Comparison of ENCODE assay signal across 20 mouse cellular contexts in the genomic region with DNA sequence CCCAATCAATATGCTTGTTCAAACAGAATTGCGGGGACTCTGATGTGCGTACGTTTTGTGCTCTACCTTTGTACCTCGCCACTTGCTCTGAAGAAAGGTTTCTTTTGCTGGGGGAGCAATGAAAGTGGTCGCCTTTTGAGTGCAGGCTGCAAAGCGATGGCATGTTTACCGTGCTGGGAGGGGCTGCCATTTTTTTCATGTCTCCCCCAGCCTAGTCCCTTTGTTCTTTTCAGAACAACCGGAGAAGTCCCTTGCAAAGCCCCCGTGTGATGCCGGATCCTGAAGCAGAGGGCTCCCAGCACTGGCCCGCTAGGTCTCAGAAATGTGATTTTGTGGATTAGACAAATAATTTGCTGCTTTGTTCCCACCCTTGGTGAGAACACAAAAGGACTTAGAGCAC. TPM values are rescaled to one million over a fixed set of nuclear protein-coding genes. Genes with fewer than 3 reads are reported as not detected.
DNase-seq lines count a peak whose midpoint lies in the region; ATAC-seq lines count a peak whose summit lies in the region.
"Had no signal": no experiment of that assay in that cellular context is flagged by ENCODE, and none has a peak within 500 bp of the region (broad histone marks: within the 10 kb centered on the region; RNA-seq: fewer than 3 reads in every experiment).

No protein-coding gene starts in this region.

- H3K27ac ChIP-seq in forebrain, embryonic 11.5 days (ENCODE audit: low read depth, low read length) = peak overlapping the region; percentile 54
- no peak overlapping the region for H3K27ac ChIP-seq in forebrain, embryonic 15.5 days (replicated peaks)
- no peak overlapping the region for H3K27ac ChIP-seq in liver, embryonic 16.5 days (ENCODE audit: low read length)
- no peak overlapping the region for H3K27ac ChIP-seq in forebrain, embryonic 14.5 days (ENCODE audit: low read depth, low read length)
- no peak overlapping the region for H3K27ac ChIP-seq in midbrain, embryonic 16.5 days (ENCODE audit: low read length)
- H3K27ac ChIP-seq: heart, adult 2 months; heart, embryonic 15.5 days; intestine, embryonic 15.5 days; liver, embryonic 14.5 days had no signal

- H3K4me3 ChIP-seq in forebrain, embryonic 11.5 days (ENCODE audit: low read depth, low read length) = no peak overlapping the region
- H3K4me3 ChIP-seq in forebrain, embryonic 15.5 days = no peak overlapping the region
- H3K4me3 ChIP-seq in liver, embryonic 16.5 days (ENCODE audit: low read depth, low read length) = no peak overlapping the region
- no peak overlapping the region for H3K4me3 ChIP-seq in forebrain, embryonic 14.5 days (ENCODE audit: low read depth, low read length)
- H3K4me3 ChIP-seq in midbrain, embryonic 16.5 days (ENCODE audit: low read depth, low read length) = no peak overlapping the region
- H3K4me3 ChIP-seq: heart, adult 2 months; heart, embryonic 15.5 days; intestine, embryonic 15.5 days had no signal

- H3K9ac ChIP-seq in forebrain, embryonic 11.5 days (ENCODE audit: low read length) = peak overlapping the region; percentile 14; the same call in 1 of the 2 replicates
- no peak overlapping the region for H3K9ac ChIP-seq in forebrain, embryonic 15.5 days (replicated peaks)
- H3K9ac ChIP-seq in liver, embryonic 16.5 days (ENCODE audit: low read depth, low read length) = no peak overlapping the region
- peak overlapping the region; percentile 40; the same call in 1 of the 2 replicates for H3K9ac ChIP-seq in forebrain, embryonic 14.5 days (ENCODE audit: low read length)
- H3K9ac ChIP-seq in midbrain, embryonic 16.5 days (ENCODE audit: low read depth, low read length) = peak overlapping the region; percentile 10
- H3K9ac ChIP-seq: heart, embryonic 15.5 days; intestine, embryonic 15.5 days; liver, embryonic 14.5 days had no signal

- no peaks in the 10 kb centered on the region for H3K36me3 ChIP-seq in forebrain, embryonic 11.5 days (ENCODE audit: control insufficient read depth, insufficient read depth, low read length)
- no peaks in the 10 kb centered on the region for H3K36me3 ChIP-seq in forebrain, embryonic 15.5 days
- H3K36me3 ChIP-seq in liver, embryonic 16.5 days (ENCODE audit: control insufficient read depth, insufficient read depth) = no peaks in the 10 kb centered on the region
- H3K36me3 ChIP-seq in forebrain, embryonic 14.5 days (ENCODE audit: control insufficient read depth, insufficient read depth, low read length) = 0 out of 2 replicates have a peak, but pooled peaks cover 2% of the 10 kb centered on the region
- no peaks in the 10 kb centered on the region for H3K36me3 ChIP-seq in midbrain, embryonic 16.5 days (ENCODE audit: control insufficient read depth, insufficient read depth, low read length)
- H3K36me3 ChIP-seq: intestine, embryonic 15.5 days had no signal

- H3K4me2 ChIP-seq in forebrain, embryonic 11.5 days (ENCODE audit: low read depth, low read length, severe bottlenecking) = no peak overlapping the region
- no peak overlapping the region for H3K4me2 ChIP-seq in forebrain, embryonic 15.5 days (replicated peaks)
- H3K4me2 ChIP-seq in liver, embryonic 16.5 days (ENCODE audit: low read depth, low read length) = 0 out of 2 replicates have a peak overlapping the region, but pooled peaks have one; percentile 12
- H3K4me2 ChIP-seq in forebrain, embryonic 14.5 days (ENCODE audit: low read length) = no peak overlapping the region
- no peak overlapping the region for H3K4me2 ChIP-seq in midbrain, embryonic 16.5 days (ENCODE audit: low read length)
- H3K4me2 ChIP-seq: heart, embryonic 15.5 days; intestine, embryonic 15.5 days had no signal

- H3K4me1 ChIP-seq in forebrain, embryonic 11.5 days (replicated peaks; ENCODE audit: control insufficient read depth, insufficient read depth, low read length) = peaks cover 6% of the 10 kb centered on the region
- H3K4me1 ChIP-seq in forebrain, embryonic 15.5 days = peaks cover 33% of the 10 kb centered on the region
- no peaks in the 10 kb centered on the region for H3K4me1 ChIP-seq in liver, embryonic 16.5 days (ENCODE audit: control insufficient read depth, low read depth, low read length)
- peaks cover 8% of the 10 kb centered on the region; the same call in 1 of the 2 replicates for H3K4me1 ChIP-seq in forebrain, embryonic 14.5 days (ENCODE audit: control insufficient read depth, insufficient read depth, low read length)
- peaks cover 14% of the 10 kb centered on the region for H3K4me1 ChIP-seq in midbrain, embryonic 16.5 days (ENCODE audit: control insufficient read depth, insufficient read depth, low read length)
- H3K4me1 ChIP-seq: intestine, embryonic 15.5 days had no signal

- WGBS in forebrain, embryonic 11.5 days = 15% methylated on average over 11 of the region's 11 CpGs
- WGBS in forebrain, embryonic 15.5 days = 16% methylated on average over 11 of the region's 11 CpGs
- 59% methylated on average over 11 of the region's 11 CpGs for WGBS in liver, embryonic 16.5 days (ENCODE audit: insufficient replicate concordance)
- WGBS in forebrain, embryonic 14.5 days = 9% methylated on average over 11 of the region's 11 CpGs
- WGBS in midbrain, embryonic 16.5 days = 16% methylated on average over 11 of the region's 11 CpGs

- peak; percentile 26; the same call in 1 of the 2 replicates for ATAC-seq in forebrain, embryonic 11.5 days (replicated peaks; ENCODE audit: low FRiP score)
- no peak for ATAC-seq in forebrain, embryonic 15.5 days (replicated peaks)
- ATAC-seq in liver, embryonic 16.5 days (ENCODE audit: low read depth) = no peak
- no peak for ATAC-seq in forebrain, embryonic 14.5 days
- ATAC-seq in midbrain, embryonic 16.5 days = 0 out of 2 replicates have a peak, but pooled peaks have one; percentile 29
- ATAC-seq: hindbrain, embryonic 16.5 days; intestine, embryonic 15.5 days had no signal

- DNase-seq in forebrain, embryonic 11.5 days (ENCODE audit: low spot score) = no peak
- no peak for DNase-seq in liver
- peak; percentile 18 for DNase-seq in forebrain, embryonic 14.5 days (ENCODE audit: low spot score)
- DNase-seq in cerebellum, adult 11 months = no peak
- no peak for DNase-seq in retina, embryonic 14.5 days (ENCODE audit: low spot score)
- DNase-seq: adrenal gland, postnatal 14 days; cerebellum, adult 9-10 months; gastrocnemius, postnatal 25 days; heart, adult 2 months; heart, postnatal 4 days; kidney, adult 8-10 months; kidney, postnatal 14 days; right cerebral cortex, adult 18-20 months had no signal

- no peaks in the 10 kb centered on the region for H3K27me3 ChIP-seq in forebrain, embryonic 11.5 days (ENCODE audit: control insufficient read depth, insufficient read depth, low read length)
- no peaks in the 10 kb centered on the region for H3K27me3 ChIP-seq in forebrain, embryonic 15.5 days
- no peaks in the 10 kb centered on the region for H3K27me3 ChIP-seq in liver, embryonic 16.5 days (ENCODE audit: control insufficient read depth, insufficient read depth, low read depth, low read length)
- H3K27me3 ChIP-seq in forebrain, embryonic 14.5 days (replicated peaks; ENCODE audit: control insufficient read depth, insufficient read depth, low read length) = no peaks in the 10 kb centered on the region
- H3K27me3 ChIP-seq in midbrain, embryonic 16.5 days (ENCODE audit: control insufficient read depth, insufficient read depth, low read depth, low read length) = no peaks in the 10 kb centered on the region
- H3K27me3 ChIP-seq: heart, embryonic 15.5 days; intestine, embryonic 15.5 days had no signal

- H3K9me3 ChIP-seq in forebrain, embryonic 11.5 days (ENCODE audit: control insufficient read depth, low read length) = no peaks in the 10 kb centered on the region
- no peaks in the 10 kb centered on the region for H3K9me3 ChIP-seq in forebrain, embryonic 15.5 days
- no peaks in the 10 kb centered on the region for H3K9me3 ChIP-seq in liver, embryonic 16.5 days (replicated peaks; ENCODE audit: control insufficient read depth, low read length)
- H3K9me3 ChIP-seq in forebrain, embryonic 14.5 days (replicated peaks; ENCODE audit: control insufficient read depth, low read length) = no peaks in the 10 kb centered on the region
- H3K9me3 ChIP-seq in midbrain, embryonic 16.5 days (replicated peaks; ENCODE audit: control insufficient read depth, low read length, poor library complexity, severe bottlenecking) = no peaks in the 10 kb centered on the region
- H3K9me3 ChIP-seq: heart, embryonic 15.5 days; intestine, embryonic 15.5 days had no signal

RNA-seq across cellular contexts. Expression of gene Gm4353, which starts 36.8 kb away (rescaled TPM):
- polyA plus RNA-seq in forebrain, embryonic 11.5 days (2014; fragmentation: Nextera tagmentation; extraction: Ambion mirVana) = 0.56 and 0.91 TPM in 2 replicates
- polyA plus RNA-seq in forebrain, embryonic 15.5 days (2015; fragmentation: Nextera tagmentation; extraction: Ambion mirVana) = 0.55 and 1.0 TPM in 2 replicates
- 0.19 and 0.26 TPM in 2 replicates for polyA plus RNA-seq in liver, embryonic 16.5 days (2015; fragmentation: Nextera tagmentation; extraction: Ambion mirVana)
- 0.96 and 1.4 TPM in 2 replicates for polyA plus RNA-seq in forebrain, embryonic 14.5 days (2014; fragmentation: Nextera tagmentation; extraction: Ambion mirVana)
- polyA plus RNA-seq in midbrain, embryonic 16.5 days (2015; fragmentation: Nextera tagmentation; extraction: Ambion mirVana) = 0.93 and 1.0 TPM in 2 replicates

Comparison
In these comparisons a context has a peak if more than half of its experiments do, and no peak if none do; other contexts are left out.
1. ATAC-seq: peak in forebrain, embryonic 11.5 days (single experiment) and midbrain, embryonic 16.5 days (single experiment); none in forebrain, embryonic 15.5 days (single experiment), liver, embryonic 16.5 days (single experiment) and forebrain, embryonic 14.5 days (single experiment).
2. H3K9ac ChIP-seq: peak in forebrain, embryonic 11.5 days (single experiment), forebrain, embryonic 14.5 days (single experiment) and midbrain, embryonic 16.5 days (single experiment); none in forebrain, embryonic 15.5 days (single experiment) and liver, embryonic 16.5 days (single experiment).